Mouse (Mus musculus) A20 (cell line): ENCODE measurements at regions not wholly inside any gene's neighbourhood (a gene's known extent, or its start where the extent isn't known, plus 50 kb on each side); places are given as distances from the start of the nearest gene placed in this dataset.
"Not testable (repeated sequence)": the region's sequence is repeated elsewhere in the genome, so short reads cannot be mapped to it uniquely, and the experiment has no call there.

Source experiments
- DNase-seq: peaks from one replicate; pipeline ENCODE4 v3.0.0-alpha.2; 2011; ENCODE audit warnings: low read depth, low spot score

DNA sequence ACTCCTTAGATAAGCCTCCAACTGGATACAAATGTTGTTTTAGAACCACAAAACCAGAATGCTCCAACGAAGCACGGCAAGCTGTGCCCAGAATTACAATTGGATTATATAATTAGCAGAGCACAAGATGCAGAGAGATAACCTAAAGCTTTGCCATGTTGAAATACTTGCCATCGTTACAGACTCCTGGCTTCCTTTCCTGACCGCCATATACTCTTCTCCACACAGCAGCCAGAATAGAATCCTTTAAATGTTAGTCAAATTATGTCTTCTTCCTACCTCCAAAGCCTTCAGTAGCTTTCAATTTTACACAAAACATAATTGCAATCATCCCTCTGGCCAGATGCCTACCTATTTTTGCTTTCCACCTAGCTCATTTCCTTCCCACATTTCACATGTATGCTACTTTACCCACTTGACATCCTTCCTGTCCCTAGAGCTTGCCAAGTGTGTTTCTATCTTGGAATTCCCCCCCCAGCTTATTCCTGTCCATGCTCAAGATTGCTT, 52.8 kb upstream of the G2e3 start:
- no peak for DNase-seq

DNA sequence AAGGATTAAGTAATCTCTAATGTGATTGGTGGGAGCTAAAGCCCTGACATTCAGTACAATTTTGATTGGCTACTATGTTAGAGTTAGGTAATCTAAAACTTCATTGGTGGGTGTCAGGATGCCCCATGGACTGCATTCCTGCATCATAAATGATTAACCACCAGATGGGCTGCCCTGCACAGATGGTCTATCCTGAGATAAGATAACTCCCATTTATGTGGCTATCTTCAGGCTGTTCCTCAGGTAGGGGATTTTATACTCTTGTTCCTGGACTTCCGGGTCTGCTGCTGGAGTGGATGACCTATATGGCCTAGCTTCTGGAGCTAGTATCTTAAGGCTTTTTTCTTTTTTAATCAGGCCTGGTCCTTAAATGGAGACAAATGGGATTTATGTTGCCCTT, 69.5 kb upstream of the G2e3 start:
- no peak for DNase-seq

DNA sequence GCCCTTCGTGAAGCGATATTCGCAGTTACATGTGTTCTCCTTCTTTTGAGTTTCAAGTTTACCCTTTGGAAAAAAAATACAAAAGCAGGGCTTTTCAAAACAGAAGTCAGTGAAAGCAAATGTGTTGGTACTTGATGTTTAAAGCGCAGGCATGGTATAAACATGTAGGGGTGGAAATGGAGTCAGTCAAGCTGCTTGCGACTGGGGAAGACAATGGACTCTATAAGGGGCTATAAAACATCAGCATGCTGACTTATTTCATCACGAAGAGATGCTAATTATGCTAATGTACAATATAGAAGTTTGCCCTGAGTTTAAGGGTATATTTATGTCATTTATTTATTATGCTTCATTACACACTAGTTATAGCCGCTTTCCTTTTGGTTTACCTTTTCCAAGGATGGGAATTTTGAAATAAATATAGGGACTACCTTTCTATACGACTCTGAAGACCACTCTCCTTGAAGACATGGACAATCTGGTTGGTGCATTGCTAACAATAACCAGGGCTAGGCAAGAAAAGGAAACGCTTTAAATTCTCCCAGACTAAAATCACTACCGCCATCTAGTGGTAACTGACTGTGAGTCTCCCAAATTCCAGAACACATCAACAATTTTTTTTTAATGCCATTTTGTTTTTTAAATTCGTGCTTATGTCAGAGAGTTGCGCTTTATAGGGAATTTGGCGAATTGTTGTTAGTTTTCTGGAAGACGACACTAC, 71.9 kb upstream of the G2e3 start:
- DNase-seq, result peak; percentile 43

DNA sequence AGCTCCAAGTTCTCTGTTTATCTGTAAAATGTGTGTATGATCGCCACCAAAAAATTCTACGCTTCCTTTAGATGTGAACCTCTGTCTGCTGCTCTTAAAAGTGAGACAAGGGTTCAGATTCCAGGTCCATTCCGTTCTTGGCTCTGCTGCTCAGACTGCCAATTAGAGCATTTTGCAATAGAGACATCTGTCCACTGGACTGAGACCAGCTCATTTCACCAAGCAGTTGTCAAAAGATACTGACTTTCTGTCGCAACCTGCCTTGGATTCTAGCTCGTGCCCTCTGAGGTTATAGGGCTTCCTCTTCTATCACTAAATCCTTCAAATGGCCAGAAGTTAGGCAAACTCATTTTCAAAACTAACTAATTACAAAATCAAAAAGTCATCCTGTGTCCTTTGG, 74.4 kb upstream of the G2e3 start:
- DNase-seq, result no peak

DNA sequence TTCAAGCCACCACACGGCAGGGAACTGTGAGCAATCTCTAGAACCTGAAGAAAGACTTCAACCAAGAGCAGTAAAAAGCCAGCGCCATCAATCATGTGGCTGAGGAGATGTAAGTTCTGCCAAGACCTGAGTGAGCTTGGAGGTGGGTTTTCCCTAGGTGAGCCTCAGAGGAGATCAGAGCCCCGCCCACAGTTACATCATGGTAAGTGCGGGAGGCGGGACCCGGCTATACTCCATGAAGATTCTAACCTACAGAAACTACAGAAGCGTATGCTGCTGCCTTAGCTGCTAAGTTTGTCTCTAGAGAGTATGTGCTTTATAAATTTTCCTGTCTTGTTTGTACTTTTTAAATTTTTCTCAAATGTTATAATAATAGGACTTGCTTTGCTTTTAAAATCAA, 105.0 kb upstream of the G2e3 start:
- DNase-seq, result no peak

DNA sequence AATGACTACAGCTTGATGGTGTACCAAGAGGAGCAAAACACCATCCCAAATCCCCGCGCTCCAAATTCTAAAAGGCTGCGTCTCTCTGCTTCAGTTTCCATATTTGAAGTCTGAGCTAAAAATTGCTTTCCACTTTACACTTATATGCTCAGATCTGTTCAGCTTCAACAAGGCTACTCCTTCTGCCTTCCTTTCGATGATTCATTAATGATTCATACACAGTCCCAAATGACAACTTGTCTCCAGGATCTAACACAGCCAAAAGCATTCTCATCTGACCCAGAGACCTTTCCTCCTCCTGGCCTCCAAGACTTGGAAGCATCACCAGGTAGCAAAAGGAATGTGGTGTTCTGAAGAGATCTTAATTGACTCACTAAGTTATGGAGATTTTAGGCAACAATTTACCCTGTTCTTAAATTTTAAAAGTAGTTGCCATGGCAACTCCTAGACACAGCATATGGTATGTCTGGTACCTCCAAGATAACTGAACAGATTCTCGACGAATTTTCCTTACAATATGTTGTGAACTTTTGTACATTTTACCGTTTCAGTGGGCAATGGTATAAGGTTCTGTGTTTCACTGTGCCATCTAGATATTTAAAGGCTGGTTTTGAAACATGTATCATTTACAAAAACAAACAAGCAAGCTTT, 106.6 kb upstream of the G2e3 start:
- DNase-seq, result no peak

- no peak for DNase-seq
Measured at GRCm38 (mm10) chr12:51211691-51212090, 136.2 kb upstream of the G2e3 start.

DNA sequence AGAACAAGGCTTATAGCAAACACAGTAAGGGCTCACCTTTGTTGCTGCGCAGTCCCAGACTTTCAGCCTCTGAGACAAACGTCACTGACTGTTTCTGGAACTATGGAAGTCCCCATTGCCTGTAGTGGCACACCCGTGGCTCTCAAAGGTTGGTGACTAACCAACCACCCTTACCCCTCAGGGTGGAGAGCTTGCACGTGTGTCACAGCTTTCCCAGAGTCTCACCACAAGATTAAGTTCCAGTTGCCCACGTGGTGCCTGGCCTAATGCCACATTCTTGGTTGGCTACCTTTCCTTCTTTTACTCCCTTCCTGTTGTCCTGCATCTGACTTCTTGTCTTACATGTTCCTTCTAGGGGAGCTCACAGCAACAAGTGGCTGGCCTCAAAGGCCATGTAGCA, 151.6 kb upstream of the G2e3 start:
- no peak for DNase-seq

DNA sequence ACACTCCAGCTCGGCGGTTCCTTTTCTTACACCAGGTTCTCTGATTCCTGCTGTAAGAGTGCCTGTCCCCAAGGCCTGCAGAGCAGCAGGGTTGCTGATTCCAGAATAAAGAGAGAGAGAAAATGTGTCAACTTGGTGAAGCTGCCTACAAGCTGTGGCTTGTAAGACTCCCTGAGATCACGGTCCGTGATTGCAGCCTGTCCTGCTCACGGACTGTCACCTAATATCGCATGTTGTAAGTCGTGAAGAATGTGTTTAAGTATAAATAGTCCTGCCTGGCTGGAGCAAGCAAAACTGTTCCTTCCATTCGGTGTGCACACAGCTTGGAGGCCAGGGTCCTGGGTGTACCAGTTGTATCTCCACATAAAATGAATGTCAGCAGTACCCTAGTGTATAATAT, 152.7 kb upstream of the G2e3 start:
- DNase-seq, result no peak

- no peak for DNase-seq
Measured at GRCm38 (mm10) chr12:51190754-51191153, 157.1 kb upstream of the G2e3 start.

GRCm38 (mm10) chr12:51190186-51190585, 157.7 kb upstream of the G2e3 start:
- no peak for DNase-seq

GRCm38 (mm10) chr12:51188229-51188628, 159.6 kb upstream of the G2e3 start:
- peak; percentile 17 for DNase-seq

GRCm38 (mm10) chr12:51187726-51188125, 160.1 kb upstream of the G2e3 start:
- no peak for DNase-seq

DNA sequence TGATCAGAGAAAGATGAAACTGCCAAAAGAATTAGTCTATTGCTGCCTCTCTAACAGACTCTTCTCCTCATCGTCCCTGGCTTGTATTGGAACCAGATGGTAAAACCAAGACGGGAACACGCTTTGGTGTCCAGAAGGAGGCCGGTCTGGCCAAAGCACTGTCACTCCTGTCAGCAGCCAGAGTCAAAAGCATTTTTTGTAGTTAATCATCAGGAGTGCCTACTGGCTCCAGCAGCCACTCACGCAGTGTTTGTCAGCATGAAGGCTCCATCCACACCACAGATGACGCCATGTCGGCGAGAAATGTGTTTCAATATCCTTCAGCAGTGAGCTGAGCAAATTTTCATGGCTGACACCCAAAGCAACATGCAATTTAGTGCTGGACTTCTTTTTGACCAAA, 162.1 kb upstream of the G2e3 start:
- no peak for DNase-seq

GRCm38 (mm10) chr12:51174906-51175756, 172.7 kb upstream of the G2e3 start:
- DNase-seq, result no peak

DNA sequence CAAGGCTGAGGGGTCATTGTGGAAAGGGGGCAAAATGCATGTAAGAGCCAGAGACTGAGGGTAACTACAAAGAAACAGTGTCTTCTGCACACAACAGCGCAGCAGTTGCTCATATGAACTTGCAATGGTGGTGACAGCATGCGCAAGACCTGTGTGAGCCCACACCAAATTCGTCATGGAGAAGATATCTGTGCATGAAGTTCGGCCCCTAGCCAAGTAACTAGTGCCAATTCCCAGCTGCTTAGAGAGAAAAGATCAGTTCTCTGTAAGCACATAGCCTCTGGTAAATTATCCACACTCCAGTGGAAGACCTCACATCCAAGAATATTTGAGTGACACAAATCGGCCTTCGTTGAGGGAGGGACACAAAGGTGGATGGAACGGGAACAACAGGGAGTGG, 182.7 kb upstream of the G2e3 start:
- no peak for DNase-seq

DNA sequence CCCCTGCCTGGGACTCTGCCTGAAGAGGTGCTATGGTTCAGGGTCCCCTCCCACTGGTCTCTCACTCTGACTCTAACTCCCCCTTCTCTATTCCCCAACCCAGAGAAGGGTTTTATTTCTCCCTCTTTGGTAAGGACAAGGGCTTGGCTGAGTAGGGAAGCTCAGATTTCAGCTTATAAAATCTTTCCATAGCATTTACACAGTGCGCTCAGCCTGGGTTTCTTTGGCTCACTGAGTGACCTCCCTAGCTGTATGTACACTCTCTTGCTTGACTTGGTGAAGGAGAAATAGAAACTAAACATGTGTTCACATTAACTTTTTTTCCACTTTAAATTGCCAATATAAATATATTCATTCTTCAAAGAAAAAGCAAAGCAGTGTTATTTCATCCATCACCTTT, 186.9 kb upstream of the G2e3 start:
- DNase-seq, result no peak

DNA sequence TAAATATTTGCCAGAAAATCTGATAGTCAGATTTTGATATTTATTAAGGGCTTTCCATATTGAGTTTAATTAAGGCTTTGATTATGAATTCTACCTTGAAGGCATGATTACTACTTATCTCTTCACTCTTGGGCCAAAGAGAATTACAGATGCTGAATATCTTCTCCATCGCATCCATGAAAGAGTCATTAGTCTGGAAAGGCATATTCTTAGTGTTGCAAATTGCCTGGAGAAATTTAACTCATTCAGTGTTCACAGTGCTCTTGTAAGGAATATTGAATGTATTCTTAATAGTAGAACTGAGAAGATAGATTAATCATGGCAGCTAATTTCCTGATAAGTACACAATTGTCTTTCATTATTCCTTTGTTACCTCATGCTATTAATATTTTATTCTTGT, 187.7 kb upstream of the G2e3 start:
- DNase-seq, result no peak

DNA sequence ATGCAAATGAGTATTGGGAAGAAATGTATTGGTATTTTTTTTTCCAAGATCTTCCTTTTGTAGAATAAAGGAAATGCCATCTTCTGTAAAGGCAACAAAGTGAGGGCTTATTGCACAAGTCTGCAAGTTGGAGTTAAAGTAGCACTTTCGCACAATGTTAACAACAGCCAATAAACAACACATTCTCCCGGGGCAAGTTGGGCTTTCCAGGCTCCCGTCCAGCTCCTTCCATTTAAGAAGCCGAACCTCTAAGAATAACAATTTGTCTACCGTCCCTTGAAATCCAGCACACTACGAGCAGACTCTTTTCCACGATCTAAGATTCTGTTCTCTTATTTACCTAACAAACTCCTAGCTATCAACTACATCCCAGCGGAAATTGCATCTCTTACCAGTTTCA, 199.9 kb upstream of the G2e3 start:
- DNase-seq, result no peak

DNA sequence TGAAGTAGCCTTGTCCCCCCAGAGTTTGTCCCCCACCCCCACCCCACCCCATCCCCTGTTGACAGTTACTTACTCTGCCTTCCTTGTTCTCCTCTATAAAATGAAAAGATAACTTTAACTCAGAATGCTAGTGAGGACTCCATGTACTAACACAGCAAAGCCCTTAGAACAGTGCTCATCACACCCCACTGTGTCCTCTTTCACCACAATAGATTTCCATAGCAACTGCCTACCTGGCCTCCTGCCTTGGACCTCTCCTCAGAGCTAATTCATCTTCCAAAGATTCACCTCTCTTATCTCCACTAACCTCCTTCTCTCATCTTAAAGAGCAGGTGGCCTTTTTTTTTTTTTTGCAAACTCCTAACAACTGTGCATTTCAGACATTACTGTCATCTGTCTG, 204.0 kb upstream of the G2e3 start:
- no peak for DNase-seq

- no peak for DNase-seq
Measured at GRCm38 (mm10) chr12:51143196-51143595, 204.7 kb upstream of the G2e3 start.

GRCm38 (mm10) chr12:51133676-51134075, 214.2 kb upstream of the G2e3 start:
- DNase-seq, result not testable (repeated sequence)
